Mouse (Mus musculus) megakaryocyte-erythroid progenitor cell, adult 5 weeks (primary cell): Measurements from ENCODE around the gene St3gal3. TPM values are rescaled to one million over a fixed set of nuclear protein-coding genes. Genes with fewer than 3 reads are reported as not detected.

Experiments used
- polyA plus RNA-seq: library from polyadenylated mRNA; stranded (reverse); fragments of >175 nt; gene quantifications from 2 replicates; pipeline ENCODE4 v1.2.3, GENCODE M21; 2012

Gene St3gal3
- polyA plus RNA-seq: 20.1 and 22.8 TPM in 2 replicates

GRCm38 (mm10) chr4:118134485-118135365 lies at the start of gene St3gal3:
Gene St3gal3 (minus strand): TSS chr4:118134914.

GRCm38 (mm10) chr4:118179467-118180300 lies 45.0 kb upstream of the St3gal3 start, which contains the start of gene Kdm4a:
Gene Kdm4a (minus strand): TSS chr4:118180043.

GRCm38 (mm10) chr4:117929391-117929881 lies 205.3 kb downstream of the St3gal3 start, which contains the start of gene Artn:
Gene Artn (minus strand): TSS chr4:117929763.

GRCm38 (mm10) chr4:117914591-117915442 lies 219.9 kb downstream of the St3gal3 start, which contains the start of gene Ipo13:
Gene Ipo13 (minus strand): TSS chr4:117914999.

GRCm38 (mm10) chr4:117891738-117892161 lies 243.0 kb downstream of the St3gal3 start, which contains the start of gene Dph2:
Gene Dph2 (minus strand): TSS chr4:117892032.

GRCm38 (mm10) chr4:117887133-117887532 lies 247.6 kb downstream of the St3gal3 start, which contains the start of gene Atp6v0b:
Gene Atp6v0b (minus strand): TSS chr4:117887333.

GRCm38 (mm10) chr4:117882701-117883691 lies 251.7 kb downstream of the St3gal3 start, which contains the start of gene B4galt2:
Gene B4galt2 (minus strand): TSS chr4:117883487.

Other genes starting within 250 kb of the St3gal3 start
- gene Atp6v0b, start 247.6 kb downstream of the St3gal3 start, polyA plus RNA-seq: 289 and 357 TPM in 2 replicates
- gene Dph2, start 242.9 kb downstream of the St3gal3 start, polyA plus RNA-seq: 11.4 and 13.0 TPM in 2 replicates
- gene Ipo13, start 219.9 kb downstream of the St3gal3 start, polyA plus RNA-seq: 20.6 and 24.3 TPM in 2 replicates
- gene Artn, start 205.2 kb downstream of the St3gal3 start, polyA plus RNA-seq: 0.20 and 0.26 TPM in 2 replicates
- 23.4 and 31.7 TPM in 2 replicates for gene Kdm4a, start 45.1 kb upstream of the St3gal3 start, polyA plus RNA-seq
- 0.78 and 1.4 TPM in 2 replicates for gene Ptprf, start 156.5 kb upstream of the St3gal3 start, polyA plus RNA-seq